Mouse (Mus musculus) intestine, embryonic 16.5 days (tissue): ENCODE measurements around the gene Eya4. TPM values are rescaled to one million over a fixed set of nuclear protein-coding genes. Genes with fewer than 3 reads are reported as not detected.

Experiments
- ATAC-seq: fragments of 200-750 bp; cut with Nextera tagmentation; 2 replicates; pipeline ENCODE4 v1.8.0; 2017; ENCODE audit warnings: moderate TSS enrichment, moderate library complexity
- H3K27ac ChIP-seq: fragments of 300-500 bp; sonication (generic); 2 replicates; pipeline ENCODE4 v1.5.1; 2014; ENCODE audit warnings: mild to moderate bottlenecking, low read length
- H3K27me3 ChIP-seq: fragments of 300-500 bp; sonication (generic); replicated peaks from 2 replicates; pipeline ENCODE4 v1.6.1; 2014; ENCODE audit warnings: low read length, control low read depth, mixed read lengths; ENCODE audit not compliant: control insufficient read depth, insufficient read depth
- H3K36me3 ChIP-seq: fragments of 300-500 bp; sonication (generic); 2 replicates; pipeline ENCODE4 v1.6.1; 2014; ENCODE audit warnings: low read length, control low read depth; ENCODE audit not compliant: control insufficient read depth, insufficient read depth
- H3K4me1 ChIP-seq: fragments of 300-500 bp; sonication (generic); 2 replicates; pipeline ENCODE4 v1.6.1; 2014; ENCODE audit warnings: low read length, control low read depth, mixed read lengths; ENCODE audit not compliant: control insufficient read depth, insufficient read depth
- H3K4me2 ChIP-seq: fragments of 300-500 bp; sonication (generic); 2 replicates; pipeline ENCODE4 v1.6.1; 2014; ENCODE audit warnings: low read depth, low read length, control low read depth
- H3K4me3 ChIP-seq: fragments of 300-500 bp; sonication (generic); 2 replicates; pipeline ENCODE4 v1.5.1; 2014; ENCODE audit warnings: mild to moderate bottlenecking, low read length
- H3K9ac ChIP-seq: fragments of 300-500 bp; sonication (generic); 2 replicates; pipeline ENCODE4 v1.6.1; 2014; ENCODE audit warnings: low read depth, low read length
- H3K9me3 ChIP-seq: fragments of 300-500 bp; sonication (generic); 2 replicates; pipeline ENCODE4 v1.6.1; 2016; ENCODE audit warnings: low read length, control low read depth; ENCODE audit not compliant: control insufficient read depth
- WGBS: fragments of 180-500 bp; shearing (Covaris S2); extraction: QIAGEN DNeasy Blood & Tissue Kit; methylation state at CpG from one replicate; pipeline ENCODE4 v1.1.7; 2014; 5-methylcytosine and 5-hydroxymethylcytosine counted together
- polyA plus RNA-seq: library from polyadenylated mRNA; unstranded; fragments of >200 nt; fragmentation: Nextera tagmentation; extraction: Ambion mirVana; gene quantifications from 2 replicates; pipeline ENCODE4 v1.2.1, GENCODE M21; 2015

The Eya4 gene
- polyA plus RNA-seq, 1 experiment from 2014 or later: 0.71 TPM

GRCm38 (mm10) chr10:23246485-23246884, 104.1 kb downstream of the Eya4 start:
- H3K4me1 ChIP-seq: no peaks in the 10 kb centered on the region
- no peak overlapping the region for H3K4me2 ChIP-seq
- ATAC-seq: no peak
- H3K27ac ChIP-seq: no peak overlapping the region
- H3K36me3 ChIP-seq: no peaks in the 10 kb centered on the region
- WGBS: 81% methylated on average over 3 of the region's 3 CpGs
- no peak overlapping the region for H3K9ac ChIP-seq
- no peak overlapping the region for H3K4me3 ChIP-seq
- no peaks in the 10 kb centered on the region for H3K27me3 ChIP-seq
- no peaks in the 10 kb centered on the region for H3K9me3 ChIP-seq

- no peak for ATAC-seq
- no peak overlapping the region for H3K4me2 ChIP-seq
- WGBS: 67% methylated on average over 11 of the region's 11 CpGs
- no peaks in the 10 kb centered on the region for H3K27me3 ChIP-seq
- no peaks in the 10 kb centered on the region for H3K4me1 ChIP-seq
- no peak overlapping the region for H3K4me3 ChIP-seq
- H3K9ac ChIP-seq: no peak overlapping the region
- no peaks in the 10 kb centered on the region for H3K36me3 ChIP-seq
- no peaks in the 10 kb centered on the region for H3K9me3 ChIP-seq
- H3K27ac ChIP-seq: no peak overlapping the region
These were observed 113.7 kb downstream of the Eya4 start for GRCm38 (mm10) chr10:23236918-23237317.

GRCm38 (mm10) chr10:23235405-23235804, 115.2 kb downstream of the Eya4 start:
- H3K9me3 ChIP-seq: no peaks in the 10 kb centered on the region
- ATAC-seq: no peak
- H3K27me3 ChIP-seq: no peaks in the 10 kb centered on the region
- H3K4me3 ChIP-seq: no peak overlapping the region
- H3K4me1 ChIP-seq: no peaks in the 10 kb centered on the region
- no peak overlapping the region for H3K4me2 ChIP-seq
- H3K9ac ChIP-seq: no peak overlapping the region
- H3K36me3 ChIP-seq: no peaks in the 10 kb centered on the region
- H3K27ac ChIP-seq: no peak overlapping the region
- WGBS: 81% methylated on average over 4 of the region's 4 CpGs

GRCm38 (mm10) chr10:23233425-23233824, 117.2 kb downstream of the Eya4 start:
- Histone ChIP-seq H3K27ac (no peak overlapping the region), H3K9me3 (no peaks in the 10 kb centered on the region), H3K36me3 (no peaks in the 10 kb centered on the region), H3K4me2 (no peak overlapping the region), H3K9ac (no peak overlapping the region), H3K27me3 (no peaks in the 10 kb centered on the region), H3K4me1 (no peaks in the 10 kb centered on the region), H3K4me3 (no peak overlapping the region)
- 58% methylated on average over 6 of the region's 6 CpGs for WGBS
- ATAC-seq: no peak

GRCm38 (mm10) chr10:23230863-23231262, 119.7 kb downstream of the Eya4 start:
- Histone ChIP-seq H3K4me2 (no peak overlapping the region), H3K9me3 (no peaks in the 10 kb centered on the region), H3K9ac (no peak overlapping the region), H3K27me3 (no peaks in the 10 kb centered on the region), H3K27ac (no peak overlapping the region), H3K36me3 (no peaks in the 10 kb centered on the region), H3K4me1 (no peaks in the 10 kb centered on the region), H3K4me3 (no peak overlapping the region)
- WGBS: 80% methylated on average over 5 of the region's 5 CpGs
- no peak for ATAC-seq

GRCm38 (mm10) chr10:23223336-23223735, 127.2 kb downstream of the Eya4 start:
- no peak for ATAC-seq
- WGBS: 79% methylated on average over 5 of the region's 5 CpGs
- Histone ChIP-seq H3K4me2 (no peak overlapping the region), H3K9me3 (no peaks in the 10 kb centered on the region), H3K27ac (no peak overlapping the region), H3K27me3 (no peaks in the 10 kb centered on the region), H3K4me1 (no peaks in the 10 kb centered on the region), H3K9ac (no peak overlapping the region), H3K4me3 (no peak overlapping the region), H3K36me3 (no peaks in the 10 kb centered on the region)

- H3K27me3 ChIP-seq: no peaks in the 10 kb centered on the region
- no peak overlapping the region for H3K4me2 ChIP-seq
- no peak overlapping the region for H3K4me3 ChIP-seq
- ATAC-seq: no peak
- 69% methylated on average over 3 of the region's 3 CpGs for WGBS
- no peak overlapping the region for H3K27ac ChIP-seq
- H3K9ac ChIP-seq: no peak overlapping the region
- H3K4me1 ChIP-seq: no peaks in the 10 kb centered on the region
- H3K36me3 ChIP-seq: no peaks in the 10 kb centered on the region
- no peaks in the 10 kb centered on the region for H3K9me3 ChIP-seq
These were observed 130.2 kb downstream of the Eya4 start for GRCm38 (mm10) chr10:23220432-23220831.

GRCm38 (mm10) chr10:23216815-23217214, 133.8 kb downstream of the Eya4 start:
- Histone ChIP-seq H3K27me3 (no peaks in the 10 kb centered on the region), H3K9ac (no peak overlapping the region), H3K27ac (no peak overlapping the region), H3K36me3 (no peaks in the 10 kb centered on the region), H3K4me2 (no peak overlapping the region), H3K4me3 (no peak overlapping the region), H3K4me1 (no peaks in the 10 kb centered on the region), H3K9me3 (no peaks in the 10 kb centered on the region)
- ATAC-seq: no peak
- 48% methylated on average over 4 of the region's 4 CpGs for WGBS

GRCm38 (mm10) chr10:23211381-23211780, 139.2 kb downstream of the Eya4 start:
- H3K9me3 ChIP-seq: no peaks in the 10 kb centered on the region
- no peak overlapping the region for H3K4me3 ChIP-seq
- H3K9ac ChIP-seq: no peak overlapping the region
- WGBS: 93% methylated on average over 2 of the region's 2 CpGs
- H3K27me3 ChIP-seq: no peaks in the 10 kb centered on the region
- H3K36me3 ChIP-seq: no peaks in the 10 kb centered on the region
- no peak overlapping the region for H3K27ac ChIP-seq
- H3K4me1 ChIP-seq: no peaks in the 10 kb centered on the region
- ATAC-seq: no peak
- no peak overlapping the region for H3K4me2 ChIP-seq

GRCm38 (mm10) chr10:23203885-23204284, 146.7 kb downstream of the Eya4 start:
- Histone ChIP-seq H3K4me1 (no peaks in the 10 kb centered on the region), H3K4me2 (no peak overlapping the region), H3K4me3 (no peak overlapping the region), H3K27me3 (no peaks in the 10 kb centered on the region), H3K36me3 (no peaks in the 10 kb centered on the region), H3K9me3 (no peaks in the 10 kb centered on the region), H3K9ac (no peak overlapping the region), H3K27ac (no peak overlapping the region)
- ATAC-seq: no peak
- WGBS: 67% methylated on average over 4 of the region's 4 CpGs
